Mouse (Mus musculus): Measurements from ENCODE around the gene Kdm4a. TPM values are rescaled to one million over a fixed set of nuclear protein-coding genes. Genes with fewer than 3 reads are reported as not detected.
A peak's percentile ranks its signal among the peaks of the same experiment; 100 is the strongest.

Gene Kdm4a
- polyA plus RNA-seq, 1 experiment from 2014 or later, result 26.3 TPM

GRCm38 (mm10) chr4:118134485-118135365, 45.1 kb downstream of the Kdm4a start, which contains the start of gene St3gal3:
Gene St3gal3, minus strand, starts transcription at chr4:118134914.
- peak within 1 kb of the TSS; percentile 95 for H3K4me3 ChIP-seq
- H3K27me3 ChIP-seq (ENCODE audit: low read depth, poor library complexity, severe bottlenecking), result no peaks in the 10 kb centered on the region
- peak; percentile 97 for DNase-seq (ENCODE audit: low spot score)
- H3K27ac ChIP-seq (replicated peaks), result peak within 1 kb of the TSS; percentile 94
- no peaks in the 10 kb centered on the region for H3K9me3 ChIP-seq (replicated peaks)
- under 1% methylated on average over 84 of the region's 84 CpGs for WGBS
- peaks cover 38% of the 10 kb centered on the region for H3K36me3 ChIP-seq
- H3K4me1 ChIP-seq, result peaks cover 22% of the 10 kb centered on the region

DNA sequence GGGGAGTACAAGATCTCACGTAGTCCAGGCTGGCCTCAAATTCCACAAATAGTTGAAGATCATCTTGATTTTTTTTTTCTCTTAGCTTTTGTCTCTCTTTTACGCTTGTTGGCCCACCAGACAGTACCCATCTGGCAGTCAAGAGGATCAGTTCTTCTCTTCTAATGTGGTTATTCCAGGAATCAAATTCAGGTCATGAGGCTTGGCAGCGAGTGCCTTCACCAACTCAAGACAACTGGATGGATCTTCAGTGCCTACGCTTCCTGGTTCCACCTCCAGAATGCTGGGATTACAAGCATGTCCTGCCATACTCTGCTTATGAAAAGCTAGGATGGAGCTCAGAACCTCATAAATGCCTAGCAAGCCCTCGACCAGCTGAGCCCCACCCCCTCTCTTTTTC, 48.5 kb downstream of the Kdm4a start:
- Histone ChIP-seq H3K27me3 (ENCODE audit: low read depth, poor library complexity, severe bottlenecking) (no peaks in the 10 kb centered on the region), H3K9me3 (replicated peaks) (no peaks in the 10 kb centered on the region), H3K4me1 (peaks cover 22% of the 10 kb centered on the region), H3K27ac (replicated peaks) (no peak overlapping the region), H3K4me3 (no peak overlapping the region), H3K36me3 (peaks cover 6% of the 10 kb centered on the region)
- WGBS, result 92% methylated on average over 5 of the region's 5 CpGs
- no peak for DNase-seq (ENCODE audit: low spot score)

- no peak overlapping the region for H3K4me3 ChIP-seq
- H3K4me1 ChIP-seq, result no peaks in the 10 kb centered on the region
- no peak for DNase-seq (ENCODE audit: low spot score)
- no peak overlapping the region for H3K27ac ChIP-seq (replicated peaks)
- H3K27me3 ChIP-seq (ENCODE audit: low read depth, poor library complexity, severe bottlenecking), result no peaks in the 10 kb centered on the region
- peaks cover 5% of the 10 kb centered on the region; the same call in 1 of the 2 replicates for H3K36me3 ChIP-seq
- no peaks in the 10 kb centered on the region for H3K9me3 ChIP-seq (replicated peaks)
- WGBS, result 90% methylated on average over 14 of the region's 14 CpGs
These were observed 56.7 kb downstream of the Kdm4a start for GRCm38 (mm10) chr4:118123030-118123704.

- DNase-seq (ENCODE audit: low spot score), result no peak
These were observed 57.8 kb downstream of the Kdm4a start for GRCm38 (mm10) chr4:118122078-118122477.

DNA sequence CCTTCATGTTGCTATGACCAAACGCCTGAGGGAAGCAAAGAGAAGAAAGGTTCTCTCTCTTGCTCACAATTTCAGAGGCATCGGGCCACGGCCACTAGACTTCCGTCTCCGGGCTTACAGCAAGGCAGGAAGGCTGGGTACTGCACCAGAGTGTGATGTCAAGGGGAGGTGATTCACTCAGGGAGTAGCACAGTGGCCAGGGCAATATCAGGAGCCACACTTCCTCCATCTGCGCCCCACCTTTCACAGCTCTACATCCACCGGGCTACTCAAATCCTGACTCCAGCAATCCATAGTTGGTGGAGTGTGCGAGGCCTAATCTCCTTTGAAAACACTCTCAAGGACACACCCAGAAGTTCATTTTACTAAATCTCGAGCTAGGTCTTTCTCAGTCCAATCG, 62.3 kb downstream of the Kdm4a start:
- Histone ChIP-seq H3K4me3 (no peak overlapping the region), H3K4me1 (no peaks in the 10 kb centered on the region), H3K27me3 (ENCODE audit: low read depth, poor library complexity, severe bottlenecking) (no peaks in the 10 kb centered on the region), H3K27ac (replicated peaks) (no peak overlapping the region), H3K36me3 (peaks cover 18% of the 10 kb centered on the region; the same call in 1 of the 2 replicates), H3K9me3 (replicated peaks) (no peaks in the 10 kb centered on the region)
- 95% methylated on average over 10 of the region's 10 CpGs for WGBS
- DNase-seq (ENCODE audit: low spot score), result no peak

More at GRCm38 (mm10) chr4:118122078-118122477, 57.8 kb downstream of the Kdm4a start:
- Histone ChIP-seq H3K4me1 (no peaks in the 10 kb centered on the region), H3K27ac (replicated peaks) (no peak overlapping the region), H3K9me3 (replicated peaks) (no peaks in the 10 kb centered on the region), H3K4me3 (no peak overlapping the region), H3K27me3 (ENCODE audit: low read depth, poor library complexity, severe bottlenecking) (no peaks in the 10 kb centered on the region), H3K36me3 (peaks cover 13% of the 10 kb centered on the region; the same call in 1 of the 2 replicates)
- 90% methylated on average over 10 of the region's 10 CpGs for WGBS

- H3K36me3 ChIP-seq, result peaks cover 26% of the 10 kb centered on the region; the same call in 1 of the 2 replicates
- 93% methylated on average over 11 of the region's 11 CpGs for WGBS
These were observed 63.7 kb downstream of the Kdm4a start for GRCm38 (mm10) chr4:118116098-118116497.

DNA sequence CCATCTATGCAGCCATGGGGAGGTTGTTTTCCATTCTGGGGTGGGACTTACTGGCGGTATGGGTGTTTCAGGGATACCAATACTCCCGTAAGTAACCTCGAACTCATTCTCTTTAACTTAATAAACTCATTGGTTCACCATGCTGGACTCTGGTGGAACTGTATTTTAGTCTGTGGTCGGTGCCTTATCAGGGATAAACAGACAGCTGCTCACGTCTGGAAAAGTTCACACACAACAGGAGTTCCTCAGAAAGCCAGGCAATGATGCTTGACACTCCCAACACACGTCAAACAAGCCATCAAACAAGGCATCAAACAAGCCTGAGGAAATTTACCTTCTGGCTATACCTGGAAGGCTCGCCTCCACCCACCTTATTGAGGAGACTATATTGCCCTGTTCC, 64.7 kb downstream of the Kdm4a start:
- 94% methylated on average over 7 of the region's 7 CpGs for WGBS
- H3K4me1 ChIP-seq, result no peaks in the 10 kb centered on the region
- H3K27ac ChIP-seq (replicated peaks), result no peak overlapping the region
- no peak for DNase-seq (ENCODE audit: low spot score)
- peaks cover 28% of the 10 kb centered on the region; the same call in 1 of the 2 replicates for H3K36me3 ChIP-seq
- H3K9me3 ChIP-seq (replicated peaks), result no peaks in the 10 kb centered on the region
- H3K27me3 ChIP-seq (ENCODE audit: low read depth, poor library complexity, severe bottlenecking), result no peaks in the 10 kb centered on the region
- no peak overlapping the region for H3K4me3 ChIP-seq

More at GRCm38 (mm10) chr4:118116098-118116497, 63.7 kb downstream of the Kdm4a start:
- no peak overlapping the region for H3K4me3 ChIP-seq
- no peaks in the 10 kb centered on the region for H3K4me1 ChIP-seq
- no peak for DNase-seq (ENCODE audit: low spot score)
- H3K27me3 ChIP-seq (ENCODE audit: low read depth, poor library complexity, severe bottlenecking), result no peaks in the 10 kb centered on the region
- no peak overlapping the region for H3K27ac ChIP-seq (replicated peaks)
- no peaks in the 10 kb centered on the region for H3K9me3 ChIP-seq (replicated peaks)

DNA sequence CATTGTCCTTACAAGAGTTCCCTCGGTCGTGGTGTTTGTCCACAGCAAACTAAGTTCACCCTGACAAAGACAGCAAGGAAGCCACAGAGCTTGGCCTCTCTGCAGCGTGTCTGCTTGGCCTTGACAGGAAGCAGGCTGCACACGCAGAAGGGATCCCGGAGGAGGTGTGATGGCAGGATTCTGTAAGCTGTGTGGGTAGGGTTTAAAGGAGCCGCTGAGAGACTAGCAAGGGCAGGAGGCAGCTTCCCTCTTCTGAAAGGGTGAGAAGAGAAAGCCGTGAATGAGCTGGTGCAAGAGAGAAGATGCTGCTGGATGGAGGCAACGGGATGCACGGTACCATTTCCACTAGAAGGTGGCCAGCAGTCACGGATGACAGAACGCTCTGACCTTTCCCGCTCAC, 67.2 kb downstream of the Kdm4a start:
- Histone ChIP-seq H3K27me3 (ENCODE audit: low read depth, poor library complexity, severe bottlenecking) (no peaks in the 10 kb centered on the region), H3K36me3 (peaks cover 25% of the 10 kb centered on the region), H3K9me3 (replicated peaks) (no peaks in the 10 kb centered on the region), H3K27ac (replicated peaks) (no peak overlapping the region), H3K4me3 (no peak overlapping the region), H3K4me1 (peaks cover 6% of the 10 kb centered on the region)
- WGBS, result 88% methylated on average over 12 of the region's 12 CpGs
- DNase-seq (ENCODE audit: low spot score), result no peak

- no peak for DNase-seq (ENCODE audit: low spot score)
- Histone ChIP-seq H3K36me3 (peaks cover 33% of the 10 kb centered on the region), H3K4me3 (no peak overlapping the region), H3K4me1 (peaks cover 6% of the 10 kb centered on the region), H3K9me3 (replicated peaks) (no peaks in the 10 kb centered on the region), H3K27me3 (ENCODE audit: low read depth, poor library complexity, severe bottlenecking) (no peaks in the 10 kb centered on the region), H3K27ac (replicated peaks) (no peak overlapping the region)
- WGBS, result 93% methylated on average over 13 of the region's 13 CpGs
These were observed 70.2 kb downstream of the Kdm4a start for GRCm38 (mm10) chr4:118109649-118110048.

DNA sequence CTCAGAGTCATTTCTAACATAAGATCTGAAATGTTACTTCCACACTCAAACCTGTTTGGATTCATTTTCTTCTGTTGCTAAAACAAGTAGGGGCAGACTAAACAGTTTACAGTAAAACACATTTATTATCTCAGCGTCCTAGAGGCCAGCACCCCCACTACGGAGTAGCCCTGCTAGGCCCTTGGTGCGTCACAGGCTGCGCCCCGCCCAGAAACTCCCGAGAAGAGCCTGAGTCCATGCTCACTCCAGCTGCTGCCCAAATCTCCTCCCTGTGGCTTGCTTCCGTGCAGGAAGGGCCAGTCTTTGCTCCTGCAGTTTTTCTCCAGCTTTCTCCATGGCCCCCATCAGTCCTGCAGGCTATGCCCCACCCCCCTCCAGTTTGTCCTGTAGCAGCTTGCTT, 71.1 kb downstream of the Kdm4a start:
- 81% methylated on average over 7 of the region's 7 CpGs for WGBS
- no peak for DNase-seq (ENCODE audit: low spot score)
- H3K4me3 ChIP-seq, result no peak overlapping the region
- H3K36me3 ChIP-seq, result peaks cover 33% of the 10 kb centered on the region
- H3K27me3 ChIP-seq (ENCODE audit: low read depth, poor library complexity, severe bottlenecking), result no peaks in the 10 kb centered on the region
- H3K4me1 ChIP-seq, result peaks cover 6% of the 10 kb centered on the region
- H3K9me3 ChIP-seq (replicated peaks), result no peaks in the 10 kb centered on the region
- H3K27ac ChIP-seq (replicated peaks), result no peak overlapping the region

DNA sequence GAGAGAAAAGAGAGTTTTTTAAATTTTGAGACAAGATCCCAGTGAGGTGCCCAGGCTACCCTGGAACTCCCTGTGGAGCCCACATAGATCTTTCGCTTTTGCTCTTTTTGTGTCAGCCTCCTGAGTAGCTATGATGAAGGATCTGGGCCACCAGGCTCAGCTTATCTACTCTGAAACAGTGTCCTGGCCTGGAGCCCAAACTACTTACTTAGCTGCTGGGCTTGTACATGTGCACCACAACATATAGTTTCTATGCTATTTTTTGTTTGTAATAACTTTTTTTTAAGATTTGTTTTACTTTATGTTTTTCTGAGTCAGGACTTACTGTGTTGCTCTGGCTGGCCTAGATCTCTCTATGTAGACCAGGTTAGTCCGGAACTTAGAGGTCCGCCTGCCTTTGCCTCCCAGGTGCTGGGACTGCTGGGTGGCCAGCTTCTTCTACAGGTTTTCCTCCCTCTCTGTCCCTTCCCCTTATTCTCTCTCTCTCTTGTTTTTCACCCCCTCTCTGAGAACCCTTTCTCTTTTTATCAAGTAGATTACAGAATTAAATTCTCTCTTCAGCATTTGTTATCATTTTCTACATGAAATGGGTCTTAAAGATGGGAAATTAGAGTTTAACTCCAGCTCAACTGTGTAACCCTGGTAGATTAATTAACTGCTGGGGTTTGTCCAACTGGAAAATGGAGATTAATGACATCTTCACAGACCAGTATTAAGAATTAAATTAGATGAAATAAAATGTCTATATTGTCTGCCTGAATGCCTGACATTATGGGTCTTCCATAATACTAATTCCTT, 74.4 kb downstream of the Kdm4a start:
- H3K9me3 ChIP-seq (replicated peaks), result no peaks in the 10 kb centered on the region
- H3K27ac ChIP-seq (replicated peaks), result no peak overlapping the region
- WGBS, result 98% methylated on average over 3 of the region's 3 CpGs
- H3K4me1 ChIP-seq, result peaks cover 6% of the 10 kb centered on the region
- no peak overlapping the region for H3K4me3 ChIP-seq
- H3K27me3 ChIP-seq (ENCODE audit: low read depth, poor library complexity, severe bottlenecking), result no peaks in the 10 kb centered on the region
- DNase-seq (ENCODE audit: low spot score), result no peak
- peaks cover 22% of the 10 kb centered on the region for H3K36me3 ChIP-seq

GRCm38 (mm10) chr4:118103280-118103830, 76.5 kb downstream of the Kdm4a start:
- DNase-seq (ENCODE audit: low spot score), result no peak
- Histone ChIP-seq H3K4me3 (no peak overlapping the region), H3K27me3 (ENCODE audit: low read depth, poor library complexity, severe bottlenecking) (no peaks in the 10 kb centered on the region), H3K36me3 (peaks cover 27% of the 10 kb centered on the region), H3K9me3 (replicated peaks) (no peaks in the 10 kb centered on the region), H3K27ac (replicated peaks) (no peak overlapping the region), H3K4me1 (no peaks in the 10 kb centered on the region)
- whole genome bisulfite sequencing, result 89% methylated on average over 8 of the region's 8 CpGs

Data from midbrain, embryonic 10.5 days (tissue).